8 mouse cellular contexts compared by ENCODE assay signal in the genomic region with DNA sequence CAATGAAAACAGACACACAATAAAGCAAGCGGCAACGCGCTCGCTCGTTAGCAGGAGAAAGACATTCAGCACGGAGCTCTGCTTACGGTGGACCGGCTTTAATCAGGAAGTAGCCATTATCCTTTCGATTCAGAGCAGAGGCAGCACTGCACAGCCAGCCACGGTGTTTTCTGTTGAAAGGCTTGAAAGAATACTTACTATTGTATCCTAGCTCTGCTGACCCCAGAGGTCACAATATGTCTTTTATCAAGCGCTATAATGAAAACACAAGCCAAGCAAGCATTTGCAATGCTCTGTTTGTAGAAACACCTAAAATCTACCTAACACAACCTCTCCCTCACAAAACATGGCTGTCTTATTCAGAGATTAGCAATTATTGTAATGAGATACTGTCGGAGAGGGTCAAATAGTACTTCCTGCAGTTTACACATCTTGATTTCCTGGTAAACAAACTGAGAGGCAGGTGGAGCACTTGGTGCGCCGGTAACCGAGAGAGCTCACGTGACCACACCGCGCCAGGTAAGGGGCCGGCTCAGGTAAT.
DNase-seq lines count a peak whose midpoint lies in the region; ATAC-seq lines count a peak whose summit lies in the region.

No protein-coding gene starts in this region.

- no peaks in the 10 kb centered on the region for H3K27me3 ChIP-seq in heart, embryonic 14.5 days (ENCODE audit: control insufficient read depth, insufficient read depth, low read length)
- no peaks in the 10 kb centered on the region for H3K27me3 ChIP-seq in kidney, embryonic 16.5 days (ENCODE audit: insufficient read depth, low read length)
- no peaks in the 10 kb centered on the region for H3K27me3 ChIP-seq in liver, embryonic 13.5 days

- peak; percentile 63 for DNase-seq in CD4-positive, CD25-positive, alpha-beta regulatory T cell, adult 2 months (ENCODE audit: low read depth, low spot score)
- DNase-seq in adrenal gland, adult 8-10 months = peak; percentile 26
- DNase-seq in embryo, embryonic 9.5 days (ENCODE audit: extremely low spot score) = peak; percentile 50
- no peak for DNase-seq in liver, embryonic 13.5 days
- peak; percentile 66 for DNase-seq in naive thymus-derived CD4-positive, alpha-beta T cell, adult 2 months (ENCODE audit: low read depth)
- DNase-seq in thymus, postnatal 4 days = peak; percentile 32

- no peak overlapping the region; a peak in 1 of 4 replicates for H3K27ac ChIP-seq in heart, embryonic 14.5 days (replicated peaks in 1 of 2; ENCODE audit: control insufficient read depth in 1 of 2, insufficient read depth in 1 of 2, low read depth in 2 of 2, low read length in 2 of 2)
- H3K27ac ChIP-seq in kidney, embryonic 16.5 days (ENCODE audit: low read length) = peak overlapping the region; percentile 75
- no peak overlapping the region for H3K27ac ChIP-seq in liver, embryonic 13.5 days

- H3K9ac ChIP-seq in heart, embryonic 14.5 days (ENCODE audit: low read length) = peak overlapping the region; percentile 68
- H3K9ac ChIP-seq in kidney, embryonic 16.5 days (replicated peaks; ENCODE audit: low read length) = peak overlapping the region; percentile 61
- peak overlapping the region; percentile 56 for H3K9ac ChIP-seq in liver, embryonic 13.5 days

- no peak for ATAC-seq in heart, embryonic 14.5 days (ENCODE audit: insufficient number of reproducible peaks, insufficient read depth, low FRiP score, low read depth)
- ATAC-seq in kidney, embryonic 16.5 days (ENCODE audit: low FRiP score, low TSS enrichment) = 0 out of 2 replicates have a peak, but pooled peaks have one; percentile 54
- ATAC-seq in liver, embryonic 13.5 days (ENCODE audit: low read depth) = peak; percentile 77

- H3K4me1 ChIP-seq in heart, embryonic 14.5 days (ENCODE audit: control insufficient read depth in 2 of 2, insufficient read depth in 2 of 2, low read length in 2 of 2) = peaks cover 0 to 2% of the 10 kb centered on the region in 2 experiments; a peak in 1 of 4 replicates
- peaks cover 5% of the 10 kb centered on the region for H3K4me1 ChIP-seq in kidney, embryonic 16.5 days (ENCODE audit: insufficient read depth, low read length)
- H3K4me1 ChIP-seq in liver, embryonic 13.5 days (replicated peaks) = peaks cover 9% of the 10 kb centered on the region

- 27% methylated on average over 19 of the region's 19 CpGs for WGBS in heart, embryonic 14.5 days
- WGBS in kidney, embryonic 16.5 days = 11% methylated on average over 19 of the region's 19 CpGs
- WGBS in liver, embryonic 13.5 days (ENCODE audit: insufficient replicate concordance) = 6% methylated on average over 19 of the region's 19 CpGs

- H3K9me3 ChIP-seq in heart, embryonic 14.5 days (ENCODE audit: control insufficient read depth, low read length) = no peaks in the 10 kb centered on the region
- H3K9me3 ChIP-seq in kidney, embryonic 16.5 days (ENCODE audit: low read length) = no peaks in the 10 kb centered on the region
- no peaks in the 10 kb centered on the region for H3K9me3 ChIP-seq in liver, embryonic 13.5 days (replicated peaks)

- no peaks in the 10 kb centered on the region for H3K36me3 ChIP-seq in heart, embryonic 14.5 days (ENCODE audit: control insufficient read depth, insufficient read depth, low read length)
- H3K36me3 ChIP-seq in kidney, embryonic 16.5 days (ENCODE audit: insufficient read depth, low read length) = no peaks in the 10 kb centered on the region
- no peaks in the 10 kb centered on the region for H3K36me3 ChIP-seq in liver, embryonic 13.5 days

- peak overlapping the region; percentile 40 to 43 for H3K4me3 ChIP-seq in heart, embryonic 14.5 days (ENCODE audit: control insufficient read depth in 1 of 2, insufficient read depth in 1 of 2, low read depth in 1 of 2, low read length in 2 of 2)
- peak overlapping the region; percentile 49 for H3K4me3 ChIP-seq in kidney, embryonic 16.5 days (ENCODE audit: low read length)
- H3K4me3 ChIP-seq in liver, embryonic 13.5 days (replicated peaks) = peak overlapping the region; percentile 59

- peak overlapping the region; percentile 64 for H3K4me2 ChIP-seq in heart, embryonic 14.5 days (ENCODE audit: low read length)
- H3K4me2 ChIP-seq in kidney, embryonic 16.5 days (replicated peaks; ENCODE audit: low read depth, low read length) = peak overlapping the region; percentile 67
- peak overlapping the region; percentile 70 for H3K4me2 ChIP-seq in liver, embryonic 13.5 days
